Mouse (Mus musculus): ENCODE measurements around the gene Atg101. TPM values are rescaled to one million over a fixed set of nuclear protein-coding genes. Genes with fewer than 3 reads are reported as not detected.
A peak's percentile ranks its signal among the peaks of the same experiment; 100 is the strongest.

Atg101 gene
- total RNA-seq, 2 experiments from 2014 or later = 20.0 to 21.3 TPM

GRCm38 (mm10) chr15:101253886-101254795 is 29.9 kb upstream of the Atg101 start, which contains the start of gene Nr4a1:
Gene Nr4a1, plus strand, starts transcription at chr15:101254269.
- peak; percentile 89 to 92 for DNase-seq

GRCm38 (mm10) chr15:101255842-101256462 is 28.1 kb upstream of the Atg101 start:
- DNase-seq = no peak

- no peak for DNase-seq
Measured at GRCm38 (mm10) chr15:101256463-101257206, 27.4 kb upstream of the Atg101 start.

GRCm38 (mm10) chr15:101258420-101258819 is 25.7 kb upstream of the Atg101 start:
- DNase-seq = no peak

- DNase-seq = no peak
Measured at GRCm38 (mm10) chr15:101259922-101260321, 24.1 kb upstream of the Atg101 start.

GRCm38 (mm10) chr15:101260387-101260786 is 23.7 kb upstream of the Atg101 start:
- peak; percentile 92 to 95 for DNase-seq

- DNase-seq = peak; percentile 64 to 72
Measured at GRCm38 (mm10) chr15:101260874-101261622, 23.0 kb upstream of the Atg101 start.

GRCm38 (mm10) chr15:101262502-101262901 is 21.6 kb upstream of the Atg101 start:
- peak in 1 of 2 experiments; percentile 81 for DNase-seq

GRCm38 (mm10) chr15:101266132-101266963 is 17.7 kb upstream of the Atg101 start:
- peak; percentile 97 for DNase-seq

GRCm38 (mm10) chr15:101267053-101268032 is 16.7 kb upstream of the Atg101 start:
- peak; percentile 49 to 62 for DNase-seq

GRCm38 (mm10) chr15:101270101-101270820 is 13.8 kb upstream of the Atg101 start:
- DNase-seq = no peak

- DNase-seq = no peak
Measured at GRCm38 (mm10) chr15:101271107-101271506, 13.0 kb upstream of the Atg101 start.

- no peak for DNase-seq
Measured at GRCm38 (mm10) chr15:101271513-101271912, 12.6 kb upstream of the Atg101 start.

- DNase-seq = no peak
Measured at GRCm38 (mm10) chr15:101274380-101274779, 9.7 kb upstream of the Atg101 start.

GRCm38 (mm10) chr15:101277351-101277899 is 6.6 kb upstream of the Atg101 start:
- DNase-seq = no peak

- no peak for DNase-seq
Measured at GRCm38 (mm10) chr15:101278589-101278988, 5.5 kb upstream of the Atg101 start.

- DNase-seq = no peak
Measured at GRCm38 (mm10) chr15:101279430-101279999, 4.6 kb upstream of the Atg101 start.

- DNase-seq = no peak
Measured at GRCm38 (mm10) chr15:101282471-101282870, 1.6 kb upstream of the Atg101 start.

Data from heart, adult 18-20 months (tissue).